Mouse (Mus musculus): ENCODE data around the gene Sim2.
A peak's percentile ranks its signal among the peaks of the same experiment; 100 is the strongest.

The Sim2 gene

DNA sequence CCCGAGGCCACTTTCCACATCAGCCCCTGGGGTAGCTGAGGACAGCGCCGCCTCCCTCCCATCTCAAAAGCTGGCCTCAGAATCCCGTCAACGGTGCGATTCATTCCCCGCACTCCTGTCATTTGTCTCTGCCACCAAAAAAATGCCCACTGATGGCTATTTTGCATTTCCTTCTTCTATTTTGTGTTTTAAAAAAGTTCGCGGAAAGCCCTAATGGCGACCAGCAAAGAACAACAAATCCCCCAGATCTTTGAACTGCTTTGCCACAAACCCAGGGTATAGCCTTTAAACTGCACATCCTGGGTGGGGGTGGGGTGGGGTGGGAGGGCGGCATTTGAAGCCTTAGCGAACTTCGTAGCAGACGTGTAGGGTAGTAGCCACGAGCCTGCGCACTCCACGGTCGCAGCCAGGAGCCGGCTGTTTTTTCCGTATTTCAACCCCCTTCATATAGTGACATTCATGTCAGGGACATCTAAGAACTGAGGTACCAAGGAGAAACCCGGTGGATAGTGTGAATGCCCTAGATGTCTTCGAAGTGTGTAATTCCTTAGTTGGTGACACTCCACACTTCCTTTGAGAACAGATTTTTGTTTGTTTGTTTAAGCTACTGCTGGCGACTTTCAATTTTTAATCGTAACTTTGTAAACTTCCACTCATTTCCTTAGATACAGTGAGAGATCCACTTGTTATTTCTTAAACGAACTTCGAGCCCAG, 10.5 kb downstream of the Sim2 start:
- no peak for DNase-seq (ENCODE audit: low spot score)

- no peak for DNase-seq (ENCODE audit: low spot score)
Measured at GRCm38 (mm10) chr16:94096479-94096878, 11.7 kb downstream of the Sim2 start.

DNA sequence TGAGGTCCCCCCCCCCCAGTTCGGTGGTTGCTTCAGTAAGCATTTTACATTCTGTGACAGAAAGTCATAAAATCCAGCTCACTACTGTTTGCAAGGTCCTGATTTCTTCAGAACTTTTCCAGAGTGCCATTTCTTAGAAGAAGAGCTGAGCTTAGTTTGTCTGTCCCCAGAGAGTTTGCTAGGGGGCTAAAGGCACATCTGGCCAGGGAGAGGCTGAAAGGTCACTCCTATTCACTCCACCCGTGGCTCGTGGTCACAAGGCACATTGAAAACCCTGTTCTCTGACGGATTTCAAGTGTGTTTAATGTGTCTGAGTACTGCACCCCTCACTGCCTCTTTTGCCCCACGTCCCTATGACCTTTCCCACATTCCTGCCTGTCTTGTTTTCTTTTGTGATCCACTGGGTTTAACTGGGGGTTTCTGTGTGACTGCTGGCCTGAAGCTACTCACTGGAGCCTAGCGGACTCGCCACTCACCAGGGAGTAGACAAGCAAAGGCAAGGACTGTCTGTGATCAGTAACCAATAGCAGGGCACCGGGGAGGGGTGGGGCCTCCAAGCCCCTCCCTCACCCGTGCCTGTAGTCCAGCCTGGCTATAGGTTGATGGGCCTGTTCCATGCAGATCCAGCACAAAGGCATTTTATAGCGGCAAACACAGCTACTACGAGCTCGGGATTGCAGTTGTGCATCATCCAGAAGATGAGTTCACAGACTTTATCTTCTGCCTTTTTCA, 13.2 kb downstream of the Sim2 start:
- no peak for DNase-seq (ENCODE audit: low spot score)

GRCm38 (mm10) chr16:94113160-94113559, 28.4 kb downstream of the Sim2 start:
- DNase-seq (ENCODE audit: low spot score): no peak

GRCm38 (mm10) chr16:94114693-94115092, 30.0 kb downstream of the Sim2 start:
- no peak for DNase-seq (ENCODE audit: low spot score)

DNA sequence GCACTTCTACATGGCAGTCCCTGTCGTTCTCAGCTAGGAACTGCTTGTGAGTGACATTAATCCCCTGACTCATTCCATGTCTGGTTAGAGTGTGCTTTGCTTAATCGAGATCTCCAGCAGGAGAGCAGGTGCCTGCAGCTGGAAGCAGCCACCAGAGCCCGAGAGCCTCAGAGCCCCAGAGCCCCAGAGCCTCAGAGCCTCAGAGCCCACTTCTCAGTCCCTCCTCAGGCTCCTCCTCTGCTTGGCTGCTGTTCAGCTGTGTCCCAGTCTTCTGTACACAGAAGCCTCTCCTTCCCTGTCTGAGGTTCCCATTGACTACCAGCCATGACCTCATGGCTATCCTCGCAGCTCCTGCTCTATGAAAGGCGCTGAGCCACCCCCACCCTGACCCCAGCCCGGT, 32.6 kb downstream of the Sim2 start:
- DNase-seq (ENCODE audit: low spot score): no peak

GRCm38 (mm10) chr16:94118394-94118793, 33.7 kb downstream of the Sim2 start:
- DNase-seq (ENCODE audit: low spot score): no peak

DNA sequence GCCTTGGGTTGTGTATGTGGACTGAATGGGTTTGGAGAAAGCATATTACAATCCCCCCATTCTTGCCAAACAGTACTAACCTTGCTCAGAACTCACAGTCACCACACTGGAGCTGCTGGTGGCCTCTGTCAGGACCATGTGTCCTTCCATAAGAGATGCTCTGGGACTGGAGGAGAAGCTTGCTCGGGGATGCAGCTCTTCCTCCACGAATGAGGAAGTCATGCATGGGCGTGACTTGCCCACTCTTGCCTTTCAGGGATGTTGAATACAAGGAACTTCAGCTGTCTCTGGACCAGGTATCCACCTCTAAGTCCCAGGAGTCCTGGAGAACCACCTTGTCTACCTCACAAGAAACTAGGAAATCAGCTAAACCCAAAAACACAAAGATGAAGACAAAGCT, 37.6 kb downstream of the Sim2 start:
- DNase-seq (ENCODE audit: low spot score): no peak

GRCm38 (mm10) chr16:94123247-94123646, 38.5 kb downstream of the Sim2 start:
- peak; percentile 19 for DNase-seq (ENCODE audit: low spot score)

DNA sequence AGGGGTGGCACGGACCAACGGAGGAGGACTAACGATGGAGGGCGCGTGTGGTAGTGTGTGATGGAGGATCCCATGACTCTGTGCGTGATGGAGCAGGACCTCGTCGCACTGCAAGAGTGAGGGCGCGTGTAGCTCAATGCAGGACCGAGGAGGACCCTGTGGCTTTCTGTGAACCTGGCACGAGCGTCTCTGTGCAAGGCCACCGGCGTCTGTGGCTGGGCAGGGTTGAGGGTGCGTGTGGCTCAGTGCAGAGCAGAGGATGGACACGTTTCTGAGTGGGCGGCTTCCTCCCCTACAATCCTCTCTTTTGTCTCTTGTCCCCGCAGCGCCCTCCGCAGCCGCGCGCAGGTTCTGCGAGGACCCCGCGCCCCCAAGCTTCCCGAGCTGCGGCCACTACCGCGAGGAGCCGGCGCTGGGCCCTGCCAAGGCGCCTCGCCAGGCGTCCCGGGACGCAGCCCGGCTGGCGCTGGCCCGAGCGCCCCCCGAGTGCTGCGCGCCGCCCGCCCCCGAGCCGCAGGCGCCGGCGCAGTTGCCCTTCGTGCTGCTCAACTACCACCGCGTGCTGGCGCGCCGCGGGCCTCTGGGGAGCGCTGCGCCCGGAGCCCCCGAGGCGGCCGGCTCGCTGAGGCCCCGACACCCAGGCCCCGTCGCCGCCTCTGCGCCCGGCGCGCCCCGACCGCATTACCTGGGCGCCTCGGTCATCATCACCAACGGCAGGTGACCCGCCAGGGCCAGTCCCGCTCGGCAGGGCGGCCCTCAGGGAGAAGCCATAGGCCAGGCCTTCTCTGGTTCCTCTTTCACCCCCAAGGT, 40.6 kb downstream of the Sim2 start:
- no peak for DNase-seq (ENCODE audit: low spot score)

- DNase-seq (ENCODE audit: low spot score): no peak
Measured at GRCm38 (mm10) chr16:94126200-94126599, 41.5 kb downstream of the Sim2 start.

DNA sequence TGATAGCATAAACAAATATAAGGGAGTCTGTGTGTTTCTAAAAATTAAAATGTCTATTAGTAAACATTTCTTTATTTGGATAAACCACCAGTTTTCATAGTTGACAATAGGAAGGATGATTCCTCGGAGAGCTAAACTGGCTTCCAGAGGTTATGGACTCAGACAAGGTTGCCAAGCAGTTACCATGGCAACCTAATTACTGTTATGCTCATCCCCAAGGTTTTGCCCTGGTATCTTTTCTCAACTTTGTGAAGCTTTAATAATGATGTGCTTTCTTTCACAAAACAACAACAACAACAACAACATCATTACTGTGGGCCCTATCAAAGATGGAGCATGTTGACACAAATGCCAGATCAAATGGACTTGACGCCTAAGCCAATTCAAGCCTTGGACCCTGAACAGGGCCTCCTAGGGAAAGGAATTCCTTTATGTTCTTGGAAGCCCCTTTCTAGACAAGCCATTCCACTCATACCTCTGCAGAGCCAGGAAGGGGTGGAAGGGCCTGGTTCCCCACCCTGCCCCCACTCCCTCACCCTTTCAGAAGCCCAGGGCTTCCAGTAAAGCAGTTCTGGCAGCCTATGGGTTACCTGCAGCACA, 43.6 kb downstream of the Sim2 start:
- no peak for DNase-seq (ENCODE audit: low spot score)

DNA sequence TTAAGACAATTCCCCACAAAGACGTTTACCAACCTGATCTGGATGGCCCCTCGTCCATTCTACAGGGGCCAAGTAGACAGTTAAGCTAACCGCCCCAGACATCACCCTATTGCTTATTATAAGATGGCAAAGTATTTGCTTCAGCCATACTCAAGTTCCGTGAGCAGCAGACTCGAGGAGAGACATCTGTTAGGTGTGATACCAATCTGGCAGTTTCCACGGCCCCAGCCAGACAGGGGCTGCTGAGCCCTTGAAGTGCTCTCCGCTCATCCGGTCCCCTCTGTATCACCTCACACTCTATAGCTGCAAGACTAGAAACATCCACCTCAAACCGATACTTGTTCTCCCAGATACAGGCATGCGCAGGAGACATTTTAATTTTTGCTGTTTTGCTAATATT, 49.5 kb downstream of the Sim2 start:
- DNase-seq (ENCODE audit: low spot score): no peak

- DNase-seq (ENCODE audit: low spot score): no peak
Measured at GRCm38 (mm10) chr16:94140746-94141145, 56.0 kb downstream of the Sim2 start.

DNA sequence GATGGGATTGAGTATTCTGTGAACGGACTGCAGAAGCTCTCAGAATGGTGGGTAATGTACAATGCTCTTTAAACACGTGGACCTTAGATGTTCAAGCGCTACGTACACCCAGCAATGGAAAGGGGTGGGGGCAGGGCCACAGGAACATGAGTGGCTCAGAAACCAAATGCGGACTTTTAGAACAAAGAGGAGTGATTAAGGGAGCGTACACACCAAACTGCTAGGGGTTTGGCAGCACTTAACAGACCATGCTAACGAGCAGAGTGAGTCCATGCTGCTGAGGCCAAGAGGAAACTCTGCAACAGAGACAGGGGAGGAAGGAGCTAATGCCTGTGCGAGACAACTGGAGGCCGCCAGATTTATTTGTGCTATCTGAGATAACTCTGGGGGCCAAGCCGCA, 58.6 kb downstream of the Sim2 start:
- DNase-seq (ENCODE audit: low spot score): no peak

DNA sequence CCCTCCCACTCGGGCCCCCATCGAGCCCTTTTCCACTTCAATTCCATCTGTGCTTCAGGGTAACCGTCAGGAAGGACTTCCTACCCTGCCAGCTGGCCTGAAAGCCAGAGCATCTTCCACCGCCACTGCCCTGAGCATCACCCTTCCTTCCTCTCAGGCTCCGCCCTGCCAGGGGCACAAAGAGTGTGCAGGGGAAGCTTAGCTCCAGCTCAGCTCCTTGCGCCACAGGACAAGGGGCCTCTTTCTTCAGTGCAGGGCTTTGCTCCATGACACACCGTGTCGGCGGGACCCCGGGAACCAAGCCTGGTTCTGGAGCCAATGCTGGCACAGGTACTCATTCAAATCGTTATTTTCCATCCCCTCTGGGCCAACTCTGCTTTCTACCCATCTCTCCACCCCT, 63.4 kb downstream of the Sim2 start:
- peak; percentile 3 for DNase-seq (ENCODE audit: low spot score)

- peak; percentile 31 for DNase-seq (ENCODE audit: low spot score)
Measured at GRCm38 (mm10) chr16:94150125-94151103, 65.7 kb downstream of the Sim2 start.

GRCm38 (mm10) chr16:94155041-94155653, 70.4 kb downstream of the Sim2 start:
- DNase-seq (ENCODE audit: low spot score): no peak

DNA sequence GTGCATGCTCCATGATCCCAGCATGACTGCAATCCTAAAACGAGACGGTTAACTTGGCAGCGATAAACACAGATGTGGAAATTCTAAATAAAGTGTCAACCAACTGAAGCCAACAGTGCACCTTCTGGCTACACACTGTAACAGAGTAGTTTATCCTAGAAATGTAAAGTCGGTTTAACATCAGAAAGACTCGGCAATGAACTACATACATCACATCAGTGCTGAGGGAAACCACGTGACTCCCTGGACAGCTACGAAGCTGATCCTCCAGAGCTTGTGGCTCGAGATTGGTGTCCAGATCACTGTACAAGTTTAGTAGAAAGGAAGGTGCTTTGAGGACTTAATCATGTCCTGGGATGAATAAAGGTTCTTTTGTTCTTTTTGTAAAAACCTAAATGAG, 73.1 kb downstream of the Sim2 start:
- no peak for DNase-seq (ENCODE audit: low spot score)

DNA sequence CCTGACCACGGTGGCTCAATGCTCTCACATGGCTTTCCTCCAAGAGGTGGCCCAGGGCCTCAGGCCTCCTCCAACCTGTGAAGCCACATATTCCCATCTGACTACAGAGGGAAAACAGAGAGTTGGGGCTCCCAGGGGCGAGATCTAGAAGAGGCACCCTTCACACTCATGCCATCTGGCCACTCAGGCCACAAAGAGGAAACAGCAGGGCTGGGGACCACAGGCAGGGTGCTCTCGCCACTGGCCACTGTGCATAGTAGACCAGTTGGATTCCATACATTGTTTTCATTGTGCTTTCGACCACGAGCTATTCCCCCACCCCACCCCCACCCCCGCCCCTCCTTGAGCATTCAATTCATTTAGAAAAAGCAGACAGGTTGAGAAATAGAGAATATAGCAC, 77.3 kb downstream of the Sim2 start:
- no peak for DNase-seq (ENCODE audit: low spot score)

- no peak for DNase-seq (ENCODE audit: low spot score)
Measured at GRCm38 (mm10) chr16:94163051-94163450, 78.3 kb downstream of the Sim2 start.
